Mouse (Mus musculus): ENCODE measurements around the gene Hsp90aa1. TPM values are rescaled to one million over a fixed set of nuclear protein-coding genes. Genes with fewer than 3 reads are reported as not detected.

Hsp90aa1 gene
- polyA plus RNA-seq, 1 experiment, result 253 TPM

- H3K79me3 ChIP-seq (ENCODE audit: low read depth), result no peaks in the 10 kb centered on the region
- no peaks in the 10 kb centered on the region for H3K27me3 ChIP-seq (ENCODE audit: control insufficient read depth, insufficient read depth, insufficient read length)
- no peak for TF ChIP-seq MYOG (IDR thresholded peaks at IDR 0.05; ENCODE audit: control insufficient read depth, extremely low read depth, insufficient read length)
- no peak for TF ChIP-seq USF1 (IDR thresholded peaks at IDR 0.05; ENCODE audit: low read depth)
- no peak for TF ChIP-seq MYOD1 (IDR thresholded peaks at IDR 0.05; ENCODE audit: control insufficient read depth, insufficient read length, low read depth)
- TF ChIP-seq CTCF (IDR thresholded peaks at IDR 0.05; ENCODE audit: control insufficient read depth, insufficient read depth, insufficient read length), result no peak
- no peak for TF ChIP-seq MAX (IDR thresholded peaks at IDR 0.05)
- TF ChIP-seq CEBPB (IDR thresholded peaks at IDR 0.05; ENCODE audit: low read depth), result no peak
- TF ChIP-seq FOSL1 (IDR thresholded peaks at IDR 0.05; ENCODE audit: insufficient read depth, low read length, poor library complexity, severe bottlenecking), result no peak
- no peak overlapping the region for H3ac ChIP-seq (ENCODE audit: control insufficient read depth, insufficient read length, low read depth)
- peaks cover 97% of the 10 kb centered on the region for H3K36me3 ChIP-seq (ENCODE audit: control insufficient read depth, insufficient read depth)
- no peaks in the 10 kb centered on the region for H3K79me2 ChIP-seq (ENCODE audit: control insufficient read depth, insufficient read depth)
- H3K4me3 ChIP-seq (ENCODE audit: insufficient read depth, poor library complexity, severe bottlenecking), result no peak overlapping the region
These were observed 51.1 kb downstream of the Hsp90aa1 start for GRCm38 (mm10) chr12:110651464-110651863.

GRCm38 (mm10) chr12:110650241-110650641 is 52.3 kb downstream of the Hsp90aa1 start:
- Histone ChIP-seq H3K79me2 (ENCODE audit: control insufficient read depth, insufficient read depth) (no peaks in the 10 kb centered on the region), H3K4me3 (ENCODE audit: insufficient read depth, poor library complexity, severe bottlenecking) (no peak overlapping the region), H3K79me3 (ENCODE audit: low read depth) (no peaks in the 10 kb centered on the region), H3K36me3 (ENCODE audit: control insufficient read depth, insufficient read depth) (peaks cover 98% of the 10 kb centered on the region), H3K27me3 (ENCODE audit: control insufficient read depth, insufficient read depth, insufficient read length) (no peaks in the 10 kb centered on the region), H3ac (ENCODE audit: control insufficient read depth, insufficient read length, low read depth) (no peak overlapping the region)
- TF ChIP-seq MYOG (IDR thresholded peaks at IDR 0.05; ENCODE audit: control insufficient read depth, extremely low read depth, insufficient read length) (no peak), FOSL1 (IDR thresholded peaks at IDR 0.05; ENCODE audit: insufficient read depth, low read length, poor library complexity, severe bottlenecking) (no peak), MYOD1 (IDR thresholded peaks at IDR 0.05; ENCODE audit: control insufficient read depth, insufficient read length, low read depth) (no peak), CEBPB (IDR thresholded peaks at IDR 0.05; ENCODE audit: low read depth) (no peak), USF1 (IDR thresholded peaks at IDR 0.05; ENCODE audit: low read depth) (no peak), MAX (IDR thresholded peaks at IDR 0.05) (no peak), CTCF (IDR thresholded peaks at IDR 0.05; ENCODE audit: control insufficient read depth, insufficient read depth, insufficient read length) (no peak)

Small RNA genes lying within 50 kb of the gene (microRNA-seq; reads per million reads assigned to microRNA genes)
- gene Gm27299 (ENCODE audit: borderline microRNAs expressed), result not detected

Other genes starting within 250 kb of the Hsp90aa1 start
- gene Dync1h1, start 101.3 kb downstream of the Hsp90aa1 start, polyA plus RNA-seq (2012; fragmentation: generic; extraction: Trizol), result 83.5 TPM
- gene 1700001K19Rik, start 20.1 kb downstream of the Hsp90aa1 start, polyA plus RNA-seq (2012; fragmentation: generic; extraction: Trizol), result 0.04 TPM
- gene Wdr20, start 35.2 kb upstream of the Hsp90aa1 start, polyA plus RNA-seq (2012; fragmentation: generic; extraction: Trizol), result 12.6 TPM
- gene Mok, start 138.2 kb upstream of the Hsp90aa1 start, polyA plus RNA-seq (2012; fragmentation: generic; extraction: Trizol), result 2.0 TPM
- 1.2 TPM for gene Zfp839, start 147.5 kb upstream of the Hsp90aa1 start, polyA plus RNA-seq (2012; fragmentation: generic; extraction: Trizol)
- 71.9 TPM for gene Cinp, start 186.4 kb upstream of the Hsp90aa1 start, polyA plus RNA-seq (2012; fragmentation: generic; extraction: Trizol)
- gene Tecpr2, start 186.5 kb upstream of the Hsp90aa1 start, polyA plus RNA-seq (2012; fragmentation: generic; extraction: Trizol), result 3.4 TPM

All from C2C12 (cell line).